Mouse (Mus musculus) cortical plate, adult 2 months (tissue): ENCODE measurements around the gene Gm13287.
"Not testable (repeated sequence)": the region's sequence is repeated elsewhere in the genome, so short reads cannot be mapped to it uniquely, and the experiment has no call there.

Experiments used
- CTCF ChIP-seq: fragments of 200-500 bp; IDR thresholded peaks from 2 replicates; pipeline ENCODE4 v1.5.1; 2011; ENCODE audit warnings: mild to moderate bottlenecking, control low read depth, low read length; ENCODE audit not compliant: insufficient read depth; ENCODE audit errors: extremely low read depth
- POLR2A ChIP-seq: fragments of 200-500 bp; IDR thresholded peaks from 2 replicates; pipeline ENCODE4 v1.6.1; 2011; ENCODE audit warnings: mild to moderate bottlenecking, low read length, control low read depth; ENCODE audit not compliant: insufficient read depth; ENCODE audit errors: extremely low read depth

DNA sequence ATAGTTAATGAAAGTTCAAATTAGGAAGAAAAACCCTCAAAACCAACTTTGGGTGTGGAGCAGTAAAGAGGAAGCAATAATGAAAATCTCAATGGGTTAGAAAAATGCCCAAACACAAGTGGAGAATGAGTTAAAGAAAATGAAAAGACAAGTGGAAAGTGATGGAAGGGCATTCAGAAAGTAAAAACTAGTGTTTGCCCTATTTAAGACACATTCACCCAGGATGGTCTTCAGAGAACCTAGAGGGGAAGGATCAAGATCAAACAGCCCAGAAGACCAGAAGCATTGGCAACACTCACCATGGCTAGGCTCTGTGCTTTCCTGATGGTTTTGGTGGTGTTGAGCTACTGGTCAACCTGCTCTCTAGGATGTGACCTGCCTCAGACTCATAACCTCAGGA, 24.1 kb downstream of the Gm13287 start, which contains the start of gene Ifna6:
- TF ChIP-seq CTCF, POLR2A: not testable (repeated sequence)
